Mouse (Mus musculus) embryonic fibroblast, embryonic 13.5 days (primary cell): ENCODE results near the gene Phyh. TPM values are rescaled to one million over a fixed set of nuclear protein-coding genes. Genes with fewer than 3 reads are reported as not detected.

Experiments
- H3K27ac ChIP-seq: 2 replicates; pipeline ENCODE4 v1.5.1; 2012; ENCODE audit warnings: low read length, control low read depth, inconsistent platforms; ENCODE audit not compliant: insufficient read depth
- H3K4me1 ChIP-seq: 2 replicates; pipeline ENCODE4 v1.6.1; 2011; ENCODE audit warnings: low read length; ENCODE audit not compliant: control insufficient read depth, insufficient read depth
- H3K4me3 ChIP-seq: 2 replicates; pipeline ENCODE4 v1.5.1; 2011; ENCODE audit warnings: mild to moderate bottlenecking, control low read depth, low read length; ENCODE audit not compliant: insufficient read depth
- CTCF ChIP-seq: IDR thresholded peaks from 2 replicates; pipeline ENCODE4 v1.5.1; 2011; ENCODE audit warnings: mild to moderate bottlenecking, control low read depth, low read length, moderate library complexity, borderline replicate concordance; ENCODE audit not compliant: insufficient read depth
- POLR2A ChIP-seq: IDR thresholded peaks from 2 replicates; pipeline ENCODE4 v1.6.1; 2011; ENCODE audit warnings: low read depth, mild to moderate bottlenecking, control low read depth, low read length, moderate library complexity
- polyA plus RNA-seq: library from polyadenylated mRNA; stranded (reverse); fragments of >200 nt; gene quantifications from 2 replicates; pipeline ENCODE4 v1.2.4, GENCODE M21; 2011; ENCODE audit warnings: low read depth; ENCODE audit not compliant: missing spikeins, insufficient read length

Gene Phyh
- polyA plus RNA-seq, 1 experiment: 32.4 TPM

GRCm38 (mm10) chr2:4910521-4910920, 8.3 kb upstream of the Phyh start:
- no peak for TF ChIP-seq CTCF
- no peak for TF ChIP-seq POLR2A
- H3K4me3 ChIP-seq: no peak overlapping the region
- no peak overlapping the region for H3K27ac ChIP-seq
- peaks cover 3% of the 10 kb centered on the region; the same call in 1 of the 2 replicates for H3K4me1 ChIP-seq

GRCm38 (mm10) chr2:4913949-4914348, 4.9 kb upstream of the Phyh start:
- TF ChIP-seq POLR2A (no peak), CTCF (no peak)
- Histone ChIP-seq H3K27ac (no peak overlapping the region), H3K4me3 (no peak overlapping the region), H3K4me1 (peaks cover 3% of the 10 kb centered on the region; the same call in 1 of the 2 replicates)

GRCm38 (mm10) chr2:4916037-4916436, 2.8 kb upstream of the Phyh start:
- no peak overlapping the region for H3K27ac ChIP-seq
- H3K4me1 ChIP-seq: peaks cover 3% of the 10 kb centered on the region; the same call in 1 of the 2 replicates
- H3K4me3 ChIP-seq: no peak overlapping the region
- TF ChIP-seq CTCF (no peak), POLR2A (no peak)

- Histone ChIP-seq H3K4me3 (no peak overlapping the region), H3K4me1 (no peaks in the 10 kb centered on the region), H3K27ac (no peak overlapping the region)
- TF ChIP-seq POLR2A (no peak; the same call in 1 of the 2 replicates), CTCF (0 out of 2 replicates have a peak, but pooled peaks have one; percentile 5)
These were observed 1.3 kb upstream of the Phyh start for GRCm38 (mm10) chr2:4917326-4918021.

GRCm38 (mm10) chr2:4921019-4921418, 2.2 kb downstream of the Phyh start:
- TF ChIP-seq CTCF: no peak
- no peak for TF ChIP-seq POLR2A
- H3K27ac ChIP-seq: no peak overlapping the region
- H3K4me1 ChIP-seq: no peaks in the 10 kb centered on the region
- H3K4me3 ChIP-seq: no peak overlapping the region

GRCm38 (mm10) chr2:4922476-4923164, 3.8 kb downstream of the Phyh start:
- Histone ChIP-seq H3K4me1 (no peaks in the 10 kb centered on the region), H3K4me3 (no peak overlapping the region), H3K27ac (no peak overlapping the region)
- no peak for TF ChIP-seq CTCF
- TF ChIP-seq POLR2A: no peak

- no peak overlapping the region for H3K4me3 ChIP-seq
- TF ChIP-seq POLR2A: no peak
- no peak for TF ChIP-seq CTCF
- H3K4me1 ChIP-seq: no peaks in the 10 kb centered on the region
- H3K27ac ChIP-seq: no peak overlapping the region
These were observed 8.6 kb downstream of the Phyh start for GRCm38 (mm10) chr2:4927391-4927790.

GRCm38 (mm10) chr2:4929230-4929629, 10.4 kb downstream of the Phyh start:
- Histone ChIP-seq H3K4me3 (no peak overlapping the region), H3K27ac (no peak overlapping the region), H3K4me1 (no peaks in the 10 kb centered on the region)
- TF ChIP-seq POLR2A (no peak), CTCF (no peak)

GRCm38 (mm10) chr2:4934516-4934915, 15.7 kb downstream of the Phyh start:
- Histone ChIP-seq H3K4me3 (no peak overlapping the region), H3K27ac (no peak overlapping the region), H3K4me1 (no peaks in the 10 kb centered on the region)
- no peak for TF ChIP-seq POLR2A
- no peak for TF ChIP-seq CTCF

GRCm38 (mm10) chr2:4937931-4938330, 19.1 kb downstream of the Phyh start:
- Histone ChIP-seq H3K4me1 (no peaks in the 10 kb centered on the region), H3K4me3 (no peak overlapping the region), H3K27ac (no peak overlapping the region)
- TF ChIP-seq POLR2A (no peak), CTCF (no peak)
